Mouse (Mus musculus): ENCODE results near the gene Ptpn12. TPM values are rescaled to one million over a fixed set of nuclear protein-coding genes. Genes with fewer than 3 reads are reported as not detected.
"Not testable (repeated sequence)": the region's sequence is repeated elsewhere in the genome, so short reads cannot be mapped to it uniquely, and the experiment has no call there.

Ptpn12 gene
- total RNA-seq, 2 experiments from 2014 or later: 13.8 to 18.0 TPM

DNA sequence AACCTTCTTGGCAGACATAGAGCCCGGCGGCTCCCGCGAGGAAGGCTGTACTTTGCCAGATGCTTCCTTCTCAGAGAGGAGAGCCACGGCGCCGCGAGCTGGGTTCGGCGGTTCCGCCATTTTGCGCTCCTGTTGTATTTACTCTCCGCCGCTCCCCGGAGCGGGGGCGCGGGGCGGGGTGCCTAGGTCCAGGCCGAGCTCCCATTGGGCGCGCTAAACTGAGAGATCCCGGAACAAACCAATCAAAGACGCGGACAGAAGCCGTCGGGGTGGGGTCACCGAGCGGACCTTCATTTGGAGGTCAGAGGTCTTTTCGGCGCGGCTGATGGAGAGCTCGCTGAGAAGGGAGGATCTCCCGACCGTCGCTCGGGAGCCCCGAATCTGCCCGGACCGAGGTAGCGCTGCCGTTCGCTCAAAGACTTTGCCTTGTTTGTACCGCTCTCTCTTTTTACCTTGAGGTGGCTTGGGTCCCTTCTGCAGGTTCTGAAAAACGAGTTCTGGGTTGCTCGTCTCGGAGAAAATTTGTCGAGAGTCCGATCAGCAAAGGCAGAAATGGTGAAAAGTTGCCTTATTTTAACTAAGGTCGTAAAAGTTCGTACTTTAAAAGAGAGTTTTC is 103.9 kb downstream of the Ptpn12 start:
- DNase-seq: peak; percentile 97

DNA sequence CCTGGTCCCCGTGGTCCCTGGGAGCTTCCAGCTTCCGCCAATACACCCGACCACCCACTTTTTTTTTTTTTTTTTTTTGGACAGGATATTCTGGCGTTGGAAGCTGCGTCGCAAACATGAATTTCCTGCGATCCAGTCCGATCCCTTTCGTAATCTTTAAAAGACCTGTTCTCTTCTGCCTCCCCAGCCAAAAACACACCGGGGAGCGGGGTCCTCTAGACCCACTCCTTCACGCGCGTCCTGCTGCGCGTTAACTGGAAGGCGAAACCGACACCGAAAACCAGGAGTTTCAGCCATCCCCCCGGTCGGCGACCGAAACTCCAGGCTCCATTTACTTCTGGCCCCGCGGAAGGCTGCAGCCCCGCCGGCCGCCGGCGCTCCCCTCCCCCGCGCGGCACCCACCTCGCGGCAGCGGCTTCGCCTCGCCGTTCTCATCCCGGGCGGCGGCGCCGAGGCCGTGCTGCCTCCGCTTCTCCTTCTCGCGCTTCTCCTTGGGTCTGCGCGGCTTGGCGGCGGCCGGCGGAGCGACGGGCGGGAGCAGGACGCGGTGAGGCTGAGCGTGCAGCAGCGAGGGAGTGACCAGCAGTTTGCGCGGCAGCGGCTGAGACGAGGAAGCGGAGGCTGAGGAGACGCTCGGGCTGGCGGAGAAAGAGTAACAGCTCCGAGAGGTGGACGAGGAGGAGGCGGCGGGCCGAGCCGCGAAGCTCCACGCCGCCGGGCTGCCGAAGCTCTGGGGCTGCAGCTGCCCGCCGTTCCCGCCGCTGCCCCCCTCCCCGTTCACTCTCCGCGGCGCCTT is 104.7 kb downstream of the Ptpn12 start:
- peak; percentile 36 for DNase-seq

DNA sequence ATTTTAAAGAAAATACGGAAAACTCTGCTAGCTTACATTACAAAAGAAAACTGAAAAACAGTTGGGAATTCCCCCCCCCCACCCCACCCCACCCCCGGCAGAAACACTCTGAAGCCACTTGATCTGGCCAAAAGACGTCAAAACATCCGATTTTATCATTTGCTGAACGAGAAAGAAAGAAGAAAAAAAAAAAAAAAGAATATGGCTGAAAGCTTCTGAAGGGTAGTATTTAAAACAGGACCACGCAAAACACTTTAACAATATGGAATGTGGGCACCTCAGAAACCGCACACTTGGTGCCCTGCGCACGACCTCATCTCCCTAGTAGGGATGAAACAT is 105.2 kb downstream of the Ptpn12 start:
- no peak for DNase-seq

DNA sequence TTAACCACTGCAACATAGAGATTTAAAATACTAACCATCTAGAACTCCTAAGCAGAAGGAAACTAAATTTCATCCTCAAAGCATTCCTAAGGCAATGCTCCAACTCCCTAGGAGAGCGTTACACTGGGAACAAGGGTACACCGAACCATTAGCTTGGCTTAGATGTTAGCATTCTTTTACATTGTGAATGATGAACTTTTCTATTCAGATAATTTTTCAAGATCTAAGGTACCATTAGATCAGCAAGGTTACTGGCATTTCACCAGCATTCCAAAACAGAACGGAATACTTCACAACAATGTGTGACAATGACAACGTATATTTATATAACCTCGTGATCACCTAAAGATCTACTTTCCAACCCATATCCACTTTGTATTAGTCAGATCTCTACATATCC is 105.6 kb downstream of the Ptpn12 start:
- DNase-seq: no peak

DNA sequence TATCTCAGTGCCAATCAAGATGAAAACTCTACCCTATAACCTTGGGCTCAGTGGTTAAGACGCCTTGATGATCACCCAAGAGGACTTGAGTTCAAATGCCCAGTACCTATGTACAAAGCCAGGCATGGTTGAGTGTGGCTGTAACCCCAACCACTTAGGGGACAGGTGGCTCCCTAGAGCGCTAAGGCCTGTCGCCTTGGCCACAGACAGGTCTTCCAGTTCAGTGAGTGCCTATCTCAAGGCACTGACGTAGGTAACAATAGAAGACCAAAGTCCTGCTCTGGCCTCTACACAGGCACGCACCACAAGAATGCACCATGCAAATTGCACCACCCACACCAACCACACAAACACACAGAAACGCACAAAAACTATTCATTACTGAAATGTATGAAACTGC is 108.8 kb downstream of the Ptpn12 start:
- DNase-seq: no peak

DNA sequence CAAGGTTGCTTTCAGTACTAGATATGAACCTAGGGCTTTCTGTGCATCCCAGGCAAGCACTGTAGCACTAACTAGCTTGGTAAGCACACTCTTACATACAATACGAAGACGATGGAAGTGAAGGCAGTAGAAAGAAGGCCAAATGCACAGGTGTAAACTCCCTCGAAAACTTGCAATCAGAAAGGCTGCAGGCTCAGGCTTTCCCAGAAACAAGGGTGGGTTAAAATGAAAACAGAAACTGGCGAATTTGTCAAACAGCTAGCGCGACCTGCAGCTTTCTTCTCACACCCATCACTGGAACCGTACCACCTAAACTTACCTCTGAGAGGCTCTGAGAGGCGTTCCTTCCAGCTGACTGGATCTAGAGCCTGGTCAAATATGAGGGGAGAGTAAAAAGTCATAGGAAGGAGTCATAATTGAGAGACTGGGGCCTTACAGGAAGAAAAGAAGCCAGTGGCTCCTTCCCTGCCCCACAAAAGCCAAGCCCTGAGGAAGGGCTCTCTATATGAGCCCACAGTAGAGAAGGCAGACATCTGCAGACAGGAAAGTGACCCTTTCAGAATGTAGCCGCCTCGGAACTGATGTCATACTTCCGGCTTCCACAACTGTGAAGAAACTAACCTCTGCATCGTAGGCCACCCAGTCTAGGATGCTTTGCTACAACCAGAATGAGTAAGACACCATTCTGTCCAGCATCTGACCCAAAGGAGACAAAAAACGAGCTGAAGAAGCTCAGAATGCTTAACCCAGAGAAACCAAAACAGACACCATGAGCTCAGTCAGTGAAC is 110.6 kb downstream of the Ptpn12 start:
- no peak for DNase-seq

DNA sequence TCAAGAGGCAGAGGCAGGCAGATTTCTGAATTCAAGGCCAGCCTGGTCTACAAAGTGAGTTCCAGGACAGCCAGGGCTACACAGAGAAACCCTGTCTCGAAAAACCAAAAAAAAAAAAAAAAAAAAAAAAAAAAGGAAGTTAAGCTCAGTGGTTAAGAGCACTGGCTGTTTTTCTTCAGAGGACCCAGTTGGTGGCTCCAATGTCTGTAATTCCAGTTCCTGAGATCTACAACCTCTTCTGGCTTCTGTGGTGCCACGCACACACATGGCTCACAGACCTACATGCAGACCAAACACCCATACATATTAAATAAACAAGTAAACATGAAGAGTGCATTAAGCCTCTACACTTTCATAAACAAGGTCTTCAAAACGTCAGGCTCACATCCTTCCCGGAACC is 111.9 kb downstream of the Ptpn12 start:
- not testable (repeated sequence) for DNase-seq

DNA sequence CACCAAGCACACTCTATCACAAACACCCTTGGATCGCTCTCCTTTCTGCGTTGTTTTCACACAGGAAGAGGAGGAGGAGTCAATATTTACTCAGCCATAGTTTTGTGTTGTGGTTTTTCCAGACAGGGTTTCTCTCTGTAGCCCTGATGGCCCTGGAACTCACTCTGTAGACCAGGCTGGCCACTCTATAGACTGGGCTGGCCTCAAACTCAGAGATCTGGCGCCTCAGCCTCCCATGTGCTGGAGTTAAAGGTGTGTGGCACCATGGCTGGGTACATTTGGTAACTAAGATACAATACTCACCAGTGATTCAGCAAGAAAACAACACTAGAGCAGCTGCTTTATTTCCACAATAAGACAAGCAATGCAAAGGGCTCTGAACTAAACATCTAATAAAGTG is 113.2 kb downstream of the Ptpn12 start:
- no peak for DNase-seq

DNA sequence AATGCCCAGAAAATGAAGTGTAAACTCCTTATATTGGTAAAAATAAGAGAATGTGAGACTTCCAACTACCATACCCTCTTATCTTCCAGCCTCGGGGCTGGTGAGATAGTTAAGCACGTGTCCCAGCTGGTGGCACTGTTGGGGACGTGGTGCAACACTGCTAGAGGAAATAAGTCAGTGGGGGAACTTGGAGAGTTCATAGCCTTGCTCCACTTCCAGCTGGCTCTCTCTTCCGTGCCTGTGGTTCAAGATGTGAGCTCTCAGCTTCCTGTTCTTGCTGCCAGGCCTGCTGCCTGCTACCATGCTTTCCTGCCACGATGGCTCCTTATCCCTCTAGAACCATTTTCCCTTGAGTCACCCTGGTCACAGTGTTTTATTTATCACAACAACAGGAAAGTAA is 114.5 kb downstream of the Ptpn12 start:
- peak; percentile 37 for DNase-seq

DNA sequence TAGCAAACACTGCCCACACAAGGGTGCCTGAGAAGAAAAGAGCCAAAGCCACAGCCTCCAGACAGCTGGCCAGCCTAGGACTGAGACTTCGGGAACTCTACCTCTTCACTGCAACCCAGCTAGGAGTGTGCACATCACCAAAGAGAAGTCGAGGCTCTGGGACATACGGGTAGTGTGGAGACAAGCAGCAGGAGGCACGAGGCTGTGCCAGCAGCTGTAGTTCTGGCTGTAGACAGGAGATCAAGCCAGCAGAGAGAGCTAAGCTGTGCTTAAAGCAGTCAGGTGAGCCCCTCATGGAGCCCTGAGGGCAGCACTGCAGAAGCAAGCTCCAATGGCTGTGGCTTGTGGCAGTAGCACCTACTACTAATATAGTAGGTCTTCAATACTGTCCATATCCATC is 115.0 kb downstream of the Ptpn12 start:
- no peak for DNase-seq

DNA sequence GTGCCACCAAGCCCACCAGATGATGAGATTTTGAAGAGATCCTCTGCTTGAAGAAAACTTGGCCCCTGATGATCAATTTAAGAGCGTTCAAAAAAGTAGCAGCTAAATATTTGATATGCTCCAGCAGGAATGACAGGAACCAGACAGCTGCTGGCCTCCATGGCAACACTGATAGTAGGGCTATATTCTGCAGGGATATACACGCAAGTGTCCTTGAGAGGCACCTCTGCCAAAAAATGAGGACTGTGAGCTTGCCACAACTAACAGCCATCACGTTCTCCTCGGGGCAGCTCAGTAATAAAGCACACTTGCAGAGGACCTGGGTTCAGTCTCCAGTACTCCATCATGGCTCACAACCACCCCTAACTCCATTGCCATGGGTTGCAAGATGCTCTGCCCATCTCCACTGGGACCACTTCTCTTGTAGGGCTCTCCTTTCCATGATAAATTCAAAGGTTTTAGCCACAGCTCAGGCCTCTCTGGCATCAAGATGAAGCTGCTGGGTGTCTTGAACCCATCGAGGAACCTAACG is 115.6 kb downstream of the Ptpn12 start:
- no peak for DNase-seq

DNA sequence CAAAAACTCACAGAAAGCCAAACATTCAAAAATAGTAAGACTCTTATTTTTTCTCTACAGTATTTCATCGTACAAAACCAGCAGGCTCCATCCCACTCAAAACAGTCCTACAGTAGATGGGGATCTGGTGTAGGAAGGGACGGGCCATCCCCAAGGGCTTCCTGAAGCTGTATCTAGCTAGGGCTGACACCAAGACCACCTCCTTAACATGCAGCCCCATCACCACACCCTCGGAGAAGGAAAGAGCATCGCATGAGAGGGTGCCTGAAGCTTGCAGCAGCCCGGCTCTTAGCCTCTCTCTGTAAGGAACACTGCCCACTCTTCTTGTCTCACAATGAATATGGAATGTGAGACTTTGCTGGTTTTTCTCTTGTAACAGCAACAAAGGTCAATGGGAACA is 117.2 kb downstream of the Ptpn12 start:
- no peak for DNase-seq

Other genes starting within 250 kb of the Ptpn12 start
- 100 to 1,000 TPM; 134 to 156 TPM for gene Phtf2, start 173.8 kb downstream of the Ptpn12 start, total RNA-seq (2021)
- gene Tmem60, start 173.7 kb downstream of the Ptpn12 start, total RNA-seq (2021): 10 to 100 TPM; 14.5 to 18.0 TPM
- 1 to 10 TPM; 6.4 to 7.8 TPM for gene Rsbn1l, start 99.5 kb downstream of the Ptpn12 start, total RNA-seq (2021)
- gene Gsap, start 130.3 kb upstream of the Ptpn12 start, total RNA-seq (2021): 1 to 10 TPM; 1.4 to 1.6 TPM